Mouse (Mus musculus): ENCODE measurements at regions not wholly inside any gene's neighbourhood (a gene's known extent, or its start where the extent isn't known, plus 50 kb on each side); places are given as distances from the start of the nearest gene placed in this dataset.

DNA sequence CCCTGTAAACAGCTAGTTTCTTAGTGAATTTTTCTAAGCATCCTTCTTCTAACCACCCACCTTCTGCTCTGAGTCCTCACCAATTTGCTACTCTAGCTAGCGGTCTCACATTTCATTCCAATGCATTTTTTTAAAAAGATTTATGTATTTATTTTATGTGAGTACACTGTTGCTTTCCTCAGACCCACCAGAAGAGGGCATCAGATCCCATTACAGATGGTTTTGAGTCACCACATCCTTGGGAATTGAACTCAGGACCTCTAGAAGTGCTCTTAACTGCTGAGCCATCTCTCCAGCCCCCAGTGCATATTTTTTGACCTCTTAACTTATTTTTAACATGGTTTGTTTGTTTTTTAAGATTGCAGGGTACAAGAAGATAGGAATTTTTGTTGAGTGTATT lies 611.7 kb downstream of the Dach1 start:
- TF ChIP-seq CTCF (IDR thresholded peaks at IDR 0.05; ENCODE audit: low read depth) (peak; percentile 48), EP300 (optimal IDR thresholded peaks at IDR 0.05) (no peak)
